Mouse (Mus musculus) heart, adult 18-20 months (tissue): ENCODE measurements around the gene Tmem213. TPM values are rescaled to one million over a fixed set of nuclear protein-coding genes. Genes with fewer than 3 reads are reported as not detected.

Source experiments
- DNase-seq, 2 experiments: peaks; one replicate each; pipeline ENCODE4 v3.0.0; 2021 to 2022; ENCODE audit warnings: mixed read lengths in 1 of 2
- total RNA-seq, 2 experiments: library from RNA; stranded (reverse); gene quantifications; 2 replicates each; pipeline ENCODE4 v1.2.3; 2021

The Tmem213 gene
- total RNA-seq, 2 experiments from 2014 or later = not detected

- no peak for DNase-seq
Measured at GRCm38 (mm10) chr6:38152305-38152704, 43.2 kb downstream of the Tmem213 start.

- DNase-seq = no peak
Measured at GRCm38 (mm10) chr6:38156204-38156603, 47.1 kb downstream of the Tmem213 start.

- no peak for DNase-seq
Measured at GRCm38 (mm10) chr6:38157925-38158324, 48.9 kb downstream of the Tmem213 start.

- no peak for DNase-seq
Measured at GRCm38 (mm10) chr6:38159576-38159975, 50.5 kb downstream of the Tmem213 start.

GRCm38 (mm10) chr6:38160102-38160501 lies 51.0 kb downstream of the Tmem213 start:
- peak; percentile 83 to 96 for DNase-seq

- no peak for DNase-seq
Measured at GRCm38 (mm10) chr6:38160556-38160955, 51.5 kb downstream of the Tmem213 start.

- peak in 1 of 2 experiments; percentile 25 for DNase-seq
Measured at GRCm38 (mm10) chr6:38162825-38163504, 53.9 kb downstream of the Tmem213 start.

- DNase-seq = no peak
Measured at GRCm38 (mm10) chr6:38164705-38165104, 55.6 kb downstream of the Tmem213 start.

GRCm38 (mm10) chr6:38165385-38165784 lies 56.3 kb downstream of the Tmem213 start:
- no peak for DNase-seq

Other genes with a start within 250 kb of the Tmem213 start
- 10 to 100 TPM; 31.4 to 32.3 TPM for gene Trim24, start 238.4 kb upstream of the Tmem213 start, total RNA-seq
- gene Svopl, start 62.3 kb upstream of the Tmem213 start, total RNA-seq = under 1 TPM; 0.47 to 0.67 TPM
- 1 to 10 TPM in 1 of 2 experiments, under 1 TPM in 1; 0.72 to 1.4 TPM for gene Atp6v0a4, start 15.3 kb downstream of the Tmem213 start, total RNA-seq
- gene D630045J12Rik, start 144.8 kb downstream of the Tmem213 start, total RNA-seq = 1 to 10 TPM; 1.6 TPM
- 1 to 10 TPM; 1.1 to 1.3 TPM for gene Zc3hav1l, start 190.0 kb downstream of the Tmem213 start, total RNA-seq
- 10 to 100 TPM; 16.2 to 18.9 TPM for gene Zc3hav1, start 245.3 kb downstream of the Tmem213 start, total RNA-seq